14 mouse cellular contexts compared by ENCODE assay signal in genomic region chr12:35527429-35527828, GRCm38 (mm10). TPM values are rescaled to one million over a fixed set of nuclear protein-coding genes. Genes with fewer than 3 reads are reported as not detected.
DNase-seq lines count a peak whose midpoint lies in the region; ATAC-seq and TF ChIP-seq lines count a peak whose summit lies in the region.
"Had no signal": no experiment of that assay in that cellular context is flagged by ENCODE, and none has a peak within 500 bp of the region (broad histone marks: within the 10 kb centered on the region; RNA-seq: fewer than 3 reads in every experiment).

No protein-coding gene starts in this region.

- H3K4me2 ChIP-seq in lung, postnatal 0 days (replicated peaks; ENCODE audit: low read depth, low read length): 0 out of 2 replicates have a peak overlapping the region, but pooled peaks have one; percentile 17
- H3K4me2 ChIP-seq in stomach, embryonic 14.5 days (replicated peaks; ENCODE audit: low read depth, low read length): no peak overlapping the region
- no peak overlapping the region for H3K4me2 ChIP-seq in midbrain, embryonic 11.5 days

- H3K36me3 ChIP-seq in liver, adult 2 months (ENCODE audit: control insufficient read depth, insufficient read depth, low read length): peaks cover 23% of the 10 kb centered on the region
- no peaks in the 10 kb centered on the region for H3K36me3 ChIP-seq in lung, postnatal 0 days (ENCODE audit: insufficient read depth, low read length)
- peaks cover 3% of the 10 kb centered on the region for H3K36me3 ChIP-seq in stomach, embryonic 14.5 days (ENCODE audit: control insufficient read depth, insufficient read depth, low read length)
- no peaks in the 10 kb centered on the region for H3K36me3 ChIP-seq in midbrain, embryonic 11.5 days (ENCODE audit: control insufficient read depth, insufficient read depth, low read length)

- H3K27ac ChIP-seq in liver, adult 2 months (replicated peaks; ENCODE audit: insufficient read depth, low read depth, low read length): peak overlapping the region; percentile 21; the same call in 1 of the 2 replicates
- 0 out of 2 replicates have a peak overlapping the region, but pooled peaks have one; percentile 27 for H3K27ac ChIP-seq in lung, postnatal 0 days (ENCODE audit: low read length)
- no peak overlapping the region for H3K27ac ChIP-seq in stomach, embryonic 14.5 days (ENCODE audit: low read length)
- no peak overlapping the region for H3K27ac ChIP-seq in midbrain, embryonic 11.5 days (ENCODE audit: low read depth, low read length)

- intact Hi-C loops in heart, postnatal 25 days (cut with DNase I): no loop called here

- peak; percentile 77 for ATAC-seq in lung, postnatal 0 days
- 0 out of 2 replicates have a peak, but pooled peaks have one; percentile 33 for ATAC-seq in stomach, embryonic 14.5 days (ENCODE audit: insufficient number of reproducible peaks, insufficient read depth, low FRiP score, low read depth)
- no peak for ATAC-seq in midbrain, embryonic 11.5 days (ENCODE audit: low FRiP score)
- ATAC-seq: forebrain, embryonic 16.5 days had no signal

- WGBS in liver, adult 2 months: 11% methylated on average over 6 of the region's 6 CpGs
- WGBS in lung, postnatal 0 days: 33% methylated on average over 6 of the region's 6 CpGs
- WGBS in stomach, embryonic 14.5 days: 54% methylated on average over 6 of the region's 6 CpGs
- WGBS in midbrain, embryonic 11.5 days: 88% methylated on average over 6 of the region's 6 CpGs

- no peak for TF ChIP-seq POLR2A in liver, adult 2 months (IDR thresholded peaks at IDR 0.05; ENCODE audit: extremely low read depth, insufficient read depth, low read length)

- TF ChIP-seq CTCF in liver, adult 2 months (IDR thresholded peaks at IDR 0.05; ENCODE audit: low read depth, low read length): no peak
- no peak for TF ChIP-seq CTCF in lung, postnatal 0 days (IDR thresholded peaks at IDR 0.05)

- DNase-seq in heart, adult 11 months: peak; percentile 65
- no peak for DNase-seq in heart, postnatal 25 days (ENCODE audit: low spot score)
- DNase-seq in liver, adult 2 months (ENCODE audit: extremely low read depth, low read depth, low spot score): peak; percentile 76
- peak; percentile 63 for DNase-seq in lung, postnatal 0 days (ENCODE audit: low spot score)
- no peak for DNase-seq in thymus, postnatal 14 days
- no peak for DNase-seq in frontal cortex, postnatal 14 days (ENCODE audit: low spot score in 2 of 2)
- DNase-seq in midbrain, embryonic 11.5 days (ENCODE audit: low spot score, missing footprints): no peak
- DNase-seq: adrenal gland, postnatal 10 days; cerebellum, adult 11 months; heart, adult 2 months; heart, postnatal 14 days; thymus, adult 2 months had no signal

- no peak overlapping the region for H3K4me3 ChIP-seq in liver, adult 2 months (ENCODE audit: insufficient read depth, low read depth, low read length)
- H3K4me3 ChIP-seq in lung, postnatal 0 days (ENCODE audit: low read depth, low read length): no peak overlapping the region
- no peak overlapping the region for H3K4me3 ChIP-seq in stomach, embryonic 14.5 days (ENCODE audit: low read depth, low read length)
- H3K4me3 ChIP-seq in midbrain, embryonic 11.5 days (ENCODE audit: low read depth, low read length): no peak overlapping the region
- H3K4me3 ChIP-seq: heart, adult 2 months had no signal

- H3K79me2 ChIP-seq in liver, adult 2 months (ENCODE audit: control insufficient read depth, insufficient read depth, low read length): peaks cover 36% of the 10 kb centered on the region; the same call in 1 of the 2 replicates

- TF ChIP-seq EP300 in lung, postnatal 0 days (IDR thresholded peaks at IDR 0.05): peak; percentile 78

- H3K9ac ChIP-seq in liver, adult 2 months (ENCODE audit: low read depth, low read length): no peak overlapping the region
- H3K9ac ChIP-seq in lung, postnatal 0 days (replicated peaks; ENCODE audit: low read depth): no peak overlapping the region
- no peak overlapping the region for H3K9ac ChIP-seq in stomach, embryonic 14.5 days (replicated peaks; ENCODE audit: low read depth, low read length)
- no peak overlapping the region for H3K9ac ChIP-seq in midbrain, embryonic 11.5 days (ENCODE audit: low read length)

- H3K4me1 ChIP-seq in liver, adult 2 months (ENCODE audit: control insufficient read depth, insufficient read depth, low read length): peaks cover 11% of the 10 kb centered on the region
- H3K4me1 ChIP-seq in lung, postnatal 0 days (ENCODE audit: insufficient read depth, low read depth, low read length): no peaks in the 10 kb centered on the region
- H3K4me1 ChIP-seq in stomach, embryonic 14.5 days (ENCODE audit: control insufficient read depth, insufficient read depth, low read length): no peaks in the 10 kb centered on the region; the same call in 1 of the 2 replicates
- no peaks in the 10 kb centered on the region for H3K4me1 ChIP-seq in midbrain, embryonic 11.5 days (ENCODE audit: control insufficient read depth, insufficient read depth, low read length)

- H3K9me3 ChIP-seq in lung, postnatal 0 days (ENCODE audit: low read length): no peaks in the 10 kb centered on the region
- no peaks in the 10 kb centered on the region for H3K9me3 ChIP-seq in stomach, embryonic 14.5 days (ENCODE audit: control insufficient read depth, low read depth, low read length)
- no peaks in the 10 kb centered on the region for H3K9me3 ChIP-seq in midbrain, embryonic 11.5 days (ENCODE audit: control insufficient read depth, low read length)

- no peaks in the 10 kb centered on the region for H3K27me3 ChIP-seq in liver, adult 2 months (ENCODE audit: control insufficient read depth, insufficient read depth, low read length)
- H3K27me3 ChIP-seq in lung, postnatal 0 days (replicated peaks; ENCODE audit: insufficient read depth, low read length): no peaks in the 10 kb centered on the region
- H3K27me3 ChIP-seq in stomach, embryonic 14.5 days (ENCODE audit: control insufficient read depth, insufficient read depth, low read length): no peaks in the 10 kb centered on the region
- no peaks in the 10 kb centered on the region for H3K27me3 ChIP-seq in midbrain, embryonic 11.5 days (ENCODE audit: control insufficient read depth, insufficient read depth, low read length)

RNA-seq across cellular contexts. Expression of gene Ahr, which starts 7.4 kb away (rescaled TPM):
- 1 to 10 TPM; 5.3 to 6.2 TPM for total RNA-seq in heart, postnatal 25 days (2021)
- total RNA-seq in liver, adult 2 months (2014; rRNA removed): 26.5 and 27.2 TPM in 2 replicates
- polyA plus RNA-seq in liver, adult 2 months (2012; rRNA removed): 10.1 and 11.5 TPM in 2 replicates
- polyA plus RNA-seq in lung, postnatal 0 days (2015; fragmentation: Nextera tagmentation; extraction: Ambion mirVana): 25.1 and 33.2 TPM in 2 replicates
- 22.0 and 22.4 TPM in 2 replicates for polyA plus RNA-seq in stomach, embryonic 14.5 days (2014; fragmentation: Nextera tagmentation; extraction: Ambion mirVana)
- 2.0 and 2.1 TPM in 2 replicates for polyA plus RNA-seq in midbrain, embryonic 11.5 days (2014; fragmentation: Nextera tagmentation; extraction: Ambion mirVana)

Comparison
In these comparisons a context has a peak if more than half of its experiments do, and no peak if none do; other contexts are left out.
1. DNase-seq: peak in heart, adult 11 months (single experiment), liver, adult 2 months (single experiment) and lung, postnatal 0 days (single experiment); none in heart, postnatal 25 days (single experiment), thymus, postnatal 14 days (single experiment), frontal cortex, postnatal 14 days (0 of 2) and midbrain, embryonic 11.5 days (single experiment).
2. H3K27ac ChIP-seq: peak in liver, adult 2 months (single experiment) and lung, postnatal 0 days (single experiment); none in stomach, embryonic 14.5 days (single experiment) and midbrain, embryonic 11.5 days (single experiment).